Mouse (Mus musculus): ENCODE results near the gene Eif2b3. TPM values are rescaled to one million over a fixed set of nuclear protein-coding genes. Genes with fewer than 3 reads are reported as not detected.

The Eif2b3 gene
- polyA plus RNA-seq, 1 experiment from 2014 or later, result 35.3 TPM

DNA sequence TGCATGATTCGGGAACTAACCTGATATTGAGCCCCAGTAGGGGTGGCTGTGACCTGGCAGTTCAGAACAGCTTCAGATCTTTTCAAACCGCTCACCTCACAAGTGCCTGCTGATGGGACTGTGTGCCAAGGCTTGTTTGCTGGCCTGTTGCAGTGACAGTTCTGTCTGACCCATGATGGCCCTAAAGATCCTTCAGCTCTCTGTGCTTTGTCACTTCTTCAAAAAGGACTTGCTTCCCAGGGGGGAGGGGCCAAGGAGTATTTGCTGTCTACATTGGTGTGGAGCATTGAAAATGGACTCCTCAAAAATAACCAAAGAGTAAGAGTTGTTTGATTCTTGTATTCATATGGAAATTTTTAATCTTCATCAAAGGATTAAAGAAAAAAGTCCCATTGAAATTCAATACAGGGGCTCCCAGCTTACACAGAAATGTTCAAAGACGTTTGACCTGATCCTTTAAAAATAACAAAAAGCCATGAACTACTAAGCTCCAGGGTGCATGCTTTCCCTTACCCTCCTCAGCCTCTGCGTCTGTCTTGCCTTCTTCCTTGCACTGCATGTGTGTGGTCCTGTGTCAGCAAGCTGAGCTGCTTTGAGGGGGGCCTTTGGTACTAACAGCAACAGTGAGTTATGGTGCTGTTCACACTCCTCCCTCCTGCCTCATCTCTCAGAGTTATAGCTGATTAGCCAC, 43.6 kb downstream of the Eif2b3 start:
- Histone ChIP-seq H3K27ac (no peak overlapping the region), H3K9ac (no peak overlapping the region), H3K4me1 (no peaks in the 10 kb centered on the region), H3K4me2 (no peak overlapping the region), H3K27me3 (replicated peaks) (no peaks in the 10 kb centered on the region), H3K36me3 (peaks cover 9% of the 10 kb centered on the region; the same call in 1 of the 2 replicates), H3K9me3 (no peaks in the 10 kb centered on the region), H3K4me3 (replicated peaks) (no peak overlapping the region)
- ATAC-seq (ENCODE audit: insufficient read depth, low FRiP score, low read depth), result no peak
- 56% methylated on average over 4 of the region's 4 CpGs for WGBS

DNA sequence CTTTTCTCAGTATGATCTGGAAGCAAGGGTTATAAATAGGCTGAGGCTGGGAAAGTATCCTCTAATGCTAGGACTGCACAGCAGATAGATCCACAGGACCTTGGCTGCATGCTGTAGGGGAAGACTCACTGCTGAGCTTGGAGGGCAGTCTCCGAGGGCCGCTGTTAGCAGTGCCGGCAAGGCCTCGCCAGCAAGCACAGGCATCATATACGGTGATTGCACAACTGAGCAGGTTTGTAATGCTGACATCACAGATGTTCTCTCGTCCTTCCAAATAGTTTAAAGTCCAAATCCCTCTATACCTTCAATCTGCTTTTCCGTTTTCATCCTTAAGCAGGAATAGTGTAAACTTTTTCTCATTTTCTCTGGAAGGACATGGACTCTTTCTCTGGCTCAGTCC, 48.8 kb downstream of the Eif2b3 start:
- H3K27ac ChIP-seq, result no peak overlapping the region
- 89% methylated on average over 7 of the region's 7 CpGs for WGBS
- H3K4me1 ChIP-seq, result no peaks in the 10 kb centered on the region
- H3K27me3 ChIP-seq (replicated peaks), result no peaks in the 10 kb centered on the region
- no peak overlapping the region for H3K4me3 ChIP-seq (replicated peaks)
- no peak overlapping the region for H3K9ac ChIP-seq
- H3K36me3 ChIP-seq, result peaks cover 9% of the 10 kb centered on the region; the same call in 1 of the 2 replicates
- H3K4me2 ChIP-seq, result no peak overlapping the region
- no peaks in the 10 kb centered on the region for H3K9me3 ChIP-seq
- no peak for ATAC-seq (ENCODE audit: insufficient read depth, low FRiP score, low read depth)

DNA sequence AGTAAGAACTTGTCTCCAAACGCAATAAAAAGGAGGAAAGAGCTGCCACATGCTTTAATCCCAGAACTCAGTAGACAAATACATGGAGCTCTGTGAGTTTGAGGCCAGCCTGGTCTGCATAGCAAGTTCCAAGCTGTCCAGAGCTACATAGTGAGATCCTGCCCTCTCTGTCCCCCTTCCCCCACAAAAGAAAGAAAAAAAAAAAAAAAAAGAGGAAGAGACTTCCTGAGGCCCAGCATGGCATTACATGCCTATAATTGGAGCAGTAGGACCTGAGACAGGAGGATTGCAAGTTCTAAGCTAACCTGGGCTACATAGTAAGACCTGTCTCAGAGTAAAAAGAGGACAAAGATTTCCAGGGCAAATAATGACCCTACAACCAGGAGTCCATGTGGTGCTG, 50.4 kb downstream of the Eif2b3 start:
- H3K9ac ChIP-seq, result no peak overlapping the region
- no peak overlapping the region for H3K27ac ChIP-seq
- H3K4me2 ChIP-seq, result no peak overlapping the region
- H3K27me3 ChIP-seq (replicated peaks), result no peaks in the 10 kb centered on the region
- no peaks in the 10 kb centered on the region for H3K9me3 ChIP-seq
- H3K4me3 ChIP-seq (replicated peaks), result no peak overlapping the region
- no peaks in the 10 kb centered on the region for H3K4me1 ChIP-seq
- ATAC-seq (ENCODE audit: insufficient read depth, low FRiP score, low read depth), result no peak
- 100% methylated on average over 1 of the region's 1 CpGs for WGBS
- H3K36me3 ChIP-seq, result peaks cover 12% of the 10 kb centered on the region; the same call in 1 of the 2 replicates

DNA sequence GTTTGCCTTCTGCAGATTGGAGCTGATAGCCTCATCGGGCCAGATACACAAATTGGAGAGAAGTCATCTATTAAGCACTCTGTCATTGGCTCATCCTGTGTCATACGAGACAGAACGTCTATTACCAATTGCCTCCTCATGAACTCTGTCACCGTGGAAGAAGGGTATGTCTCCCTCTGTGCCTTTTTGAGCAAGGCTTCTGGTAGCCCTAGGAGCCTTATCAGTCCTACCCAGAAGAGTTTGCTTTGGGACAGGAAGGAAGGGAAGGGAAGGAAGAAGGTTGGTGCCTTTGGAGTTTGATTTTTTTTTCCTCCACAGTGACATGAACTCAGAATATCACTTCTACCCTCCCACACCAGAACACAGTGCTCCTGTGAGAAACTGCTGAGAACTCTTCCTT, 51.4 kb downstream of the Eif2b3 start:
- ATAC-seq (ENCODE audit: insufficient read depth, low FRiP score, low read depth), result no peak
- no peak overlapping the region for H3K9ac ChIP-seq
- no peaks in the 10 kb centered on the region for H3K27me3 ChIP-seq (replicated peaks)
- no peak overlapping the region for H3K27ac ChIP-seq
- H3K4me1 ChIP-seq, result no peaks in the 10 kb centered on the region
- H3K4me2 ChIP-seq, result no peak overlapping the region
- peaks cover 8% of the 10 kb centered on the region; the same call in 1 of the 2 replicates for H3K36me3 ChIP-seq
- 79% methylated on average over 4 of the region's 4 CpGs for WGBS
- no peak overlapping the region for H3K4me3 ChIP-seq (replicated peaks)
- no peaks in the 10 kb centered on the region for H3K9me3 ChIP-seq

DNA sequence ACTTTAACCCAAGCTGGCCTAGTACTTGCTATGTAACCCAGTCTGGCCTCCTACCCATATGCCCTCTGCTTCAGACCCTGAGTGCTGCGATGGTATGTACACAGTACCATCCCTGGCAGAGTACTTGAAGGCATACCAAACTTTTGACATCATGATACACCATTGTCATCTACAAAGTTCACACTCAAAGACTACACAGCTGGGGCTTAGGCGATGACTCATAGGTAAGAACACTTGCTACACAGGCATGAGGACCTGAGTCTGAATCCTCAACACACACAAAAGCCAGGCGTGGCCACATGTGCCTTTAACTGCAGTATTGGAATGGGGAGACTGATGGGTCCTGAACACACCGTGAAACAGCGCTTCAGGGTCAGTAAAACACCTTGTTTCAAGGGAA, 52.0 kb downstream of the Eif2b3 start:
- 86% methylated on average over 5 of the region's 5 CpGs for WGBS
- no peak overlapping the region for H3K4me3 ChIP-seq (replicated peaks)
- H3K4me1 ChIP-seq, result no peaks in the 10 kb centered on the region
- H3K9ac ChIP-seq, result no peak overlapping the region
- no peaks in the 10 kb centered on the region for H3K9me3 ChIP-seq
- ATAC-seq (ENCODE audit: insufficient read depth, low FRiP score, low read depth), result 0 out of 2 replicates have a peak, but pooled peaks have one; percentile 18
- peaks cover 5% of the 10 kb centered on the region; the same call in 1 of the 2 replicates for H3K36me3 ChIP-seq
- no peaks in the 10 kb centered on the region for H3K27me3 ChIP-seq (replicated peaks)
- H3K27ac ChIP-seq, result no peak overlapping the region
- no peak overlapping the region for H3K4me2 ChIP-seq

DNA sequence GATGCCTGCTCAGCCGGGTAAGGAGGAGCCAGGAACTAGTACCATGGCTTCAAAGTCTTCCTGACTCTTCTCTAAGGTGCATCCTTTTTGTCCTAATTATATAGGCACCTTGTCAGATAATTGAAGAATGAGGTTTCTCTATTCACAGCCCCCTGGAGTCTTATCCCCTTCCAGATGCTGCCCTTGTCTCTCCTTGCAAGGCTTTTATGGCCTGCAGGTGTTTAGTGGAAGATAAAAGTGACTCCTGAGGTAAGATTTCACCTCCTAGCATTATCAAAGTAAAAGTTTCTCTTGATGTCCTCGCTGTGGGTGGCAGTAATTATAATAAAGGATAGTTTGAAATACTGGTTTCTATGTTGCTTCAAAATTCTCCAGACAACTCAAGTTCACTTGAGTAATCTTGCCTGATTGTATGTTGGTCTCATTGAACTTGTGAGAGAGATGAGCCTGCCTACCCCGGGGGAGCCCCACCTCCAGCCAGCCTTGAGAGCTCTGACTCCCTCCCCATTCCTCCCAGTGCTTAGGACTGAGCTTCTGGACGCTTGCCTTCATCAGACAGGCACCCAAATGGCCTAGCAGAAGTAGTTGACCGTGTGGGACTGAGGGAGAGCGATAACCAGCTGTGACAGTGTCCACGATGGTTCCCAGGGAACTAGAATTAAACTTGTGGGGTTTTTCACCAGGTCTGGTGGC, 68.9 kb downstream of the Eif2b3 start:
- H3K4me1 ChIP-seq, result 0 out of 2 replicates have a peak, but pooled peaks cover 6% of the 10 kb centered on the region
- no peak overlapping the region for H3K4me3 ChIP-seq (replicated peaks)
- no peak overlapping the region for H3K27ac ChIP-seq
- ATAC-seq (ENCODE audit: insufficient read depth, low FRiP score, low read depth), result no peak
- H3K4me2 ChIP-seq, result no peak overlapping the region
- whole genome bisulfite sequencing, result 72% methylated on average over 7 of the region's 7 CpGs
- no peaks in the 10 kb centered on the region for H3K36me3 ChIP-seq
- no peaks in the 10 kb centered on the region for H3K27me3 ChIP-seq (replicated peaks)
- H3K9ac ChIP-seq, result no peak overlapping the region
- no peaks in the 10 kb centered on the region for H3K9me3 ChIP-seq

DNA sequence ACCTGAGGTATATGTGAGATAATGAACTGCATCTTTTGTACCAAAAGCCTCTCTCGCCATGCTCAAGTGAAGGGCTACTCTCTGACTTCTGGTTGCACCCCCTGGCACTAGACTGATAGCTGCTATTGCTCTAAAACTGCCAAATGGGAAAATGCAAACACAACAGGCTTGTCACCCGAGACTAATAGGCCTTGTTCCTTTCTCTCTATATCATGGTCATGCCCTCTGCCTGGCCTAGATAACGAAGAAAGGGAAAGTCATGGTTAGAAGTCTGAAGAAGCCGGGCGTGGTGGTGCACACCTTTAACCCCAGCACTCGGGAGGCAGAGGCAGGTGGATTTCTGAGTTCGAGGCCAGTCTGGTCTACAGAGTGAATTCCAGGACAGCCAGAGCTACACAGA, 71.4 kb downstream of the Eif2b3 start:
- Histone ChIP-seq H3K36me3 (no peaks in the 10 kb centered on the region), H3K4me3 (replicated peaks) (no peak overlapping the region), H3K9me3 (no peaks in the 10 kb centered on the region), H3K4me2 (no peak overlapping the region), H3K4me1 (peaks cover 9% of the 10 kb centered on the region; the same call in 1 of the 2 replicates), H3K9ac (no peak overlapping the region), H3K27ac (no peak overlapping the region), H3K27me3 (replicated peaks) (no peaks in the 10 kb centered on the region)
- no peak for ATAC-seq (ENCODE audit: insufficient read depth, low FRiP score, low read depth)
- 60% methylated on average over 7 of the region's 7 CpGs for WGBS

DNA sequence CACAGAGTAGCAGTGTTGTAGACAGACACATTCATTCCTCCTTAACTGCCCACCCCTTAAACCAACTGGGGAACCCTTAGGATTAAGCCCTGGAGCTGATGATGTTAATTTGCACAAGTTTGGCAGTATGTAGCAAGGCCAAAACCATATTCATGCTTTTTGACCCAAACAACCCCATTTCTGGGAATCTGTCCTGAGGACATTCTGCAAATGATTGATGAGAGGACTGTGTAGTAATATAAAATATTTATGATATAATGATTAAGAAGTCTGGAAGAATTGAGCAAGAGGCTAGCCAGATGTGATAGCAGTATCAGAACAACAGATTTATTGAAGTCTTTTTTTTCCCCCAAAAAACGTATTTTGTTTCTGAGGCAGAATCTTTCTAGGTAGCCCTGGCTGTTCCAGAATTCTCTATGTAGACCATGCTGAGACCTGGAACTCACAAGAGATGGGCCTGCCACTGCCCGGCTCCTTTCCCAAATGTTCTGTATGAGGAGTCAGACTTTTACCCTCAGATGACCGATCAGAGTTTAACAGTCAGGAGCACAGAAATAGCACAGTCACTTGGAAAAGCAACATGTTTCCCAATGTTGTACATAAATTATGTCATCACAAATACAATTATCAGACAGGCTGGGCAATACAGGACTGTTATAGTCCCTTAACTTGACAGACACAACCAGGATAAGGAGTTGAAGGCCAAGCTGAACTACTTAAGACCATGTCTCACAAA, 75.6 kb downstream of the Eif2b3 start:
- Histone ChIP-seq H3K27ac (peak overlapping the region; percentile 74; the same call in 1 of the 2 replicates), H3K4me2 (peak overlapping the region; percentile 96; the same call in 1 of the 2 replicates), H3K4me1 (peaks cover 17% of the 10 kb centered on the region; the same call in 1 of the 2 replicates), H3K36me3 (no peaks in the 10 kb centered on the region), H3K9me3 (no peaks in the 10 kb centered on the region), H3K4me3 (replicated peaks) (no peak overlapping the region), H3K27me3 (replicated peaks) (no peaks in the 10 kb centered on the region), H3K9ac (no peak overlapping the region)
- no peak for ATAC-seq (ENCODE audit: insufficient read depth, low FRiP score, low read depth)
- 53% methylated on average over 3 of the region's 3 CpGs for WGBS

DNA sequence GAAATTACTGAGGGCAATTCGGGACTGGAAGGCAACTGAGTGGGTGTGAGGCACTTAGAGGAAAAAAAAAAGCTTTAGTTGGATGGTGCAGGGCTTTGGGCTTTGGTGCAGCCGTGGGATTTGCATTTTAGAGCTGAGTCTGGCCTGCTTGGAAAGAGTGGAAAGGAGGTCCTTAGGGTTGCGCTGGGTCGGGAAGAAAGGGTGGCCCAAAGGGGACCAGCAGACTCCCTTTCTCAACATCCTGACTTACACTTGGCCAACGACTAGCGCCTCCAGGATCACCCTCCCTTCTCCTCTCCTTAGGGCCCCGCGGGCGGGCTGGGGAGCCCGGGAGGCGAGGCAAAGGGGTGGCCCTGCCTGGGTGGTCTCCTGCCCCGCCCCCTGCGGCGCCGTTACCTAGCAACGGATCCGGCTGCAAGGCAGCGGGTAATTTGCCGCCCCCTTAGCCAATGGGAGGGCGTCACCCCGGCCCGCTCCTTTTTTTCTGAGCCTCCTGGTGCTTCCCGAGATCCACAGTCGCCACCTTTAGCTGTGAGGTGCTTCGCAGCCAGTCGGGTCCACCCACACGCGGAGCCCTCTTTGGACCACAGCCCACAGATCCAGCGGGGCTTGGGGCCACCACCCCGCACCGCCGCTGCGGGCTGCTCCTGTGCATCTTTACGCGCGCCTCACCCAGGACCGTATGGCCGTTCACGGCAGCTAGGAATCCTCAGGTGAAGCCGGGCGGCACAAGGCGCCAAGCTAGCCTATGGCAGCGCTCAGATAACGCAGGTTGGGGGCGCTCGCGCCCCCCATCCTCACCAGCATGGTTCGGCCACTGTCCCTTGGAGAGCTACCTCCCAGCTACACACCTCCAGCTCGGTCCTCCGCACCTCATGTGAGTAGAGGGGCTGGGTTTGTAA, 76.6 kb downstream of the Eif2b3 start, which contains the start of gene Ptch2:
TSS of gene Ptch2 (plus strand) at position 525 of the 902 bp plus-strand sequence.
- Histone ChIP-seq H3K4me2 (peak within 1 kb of the TSS; percentile 96), H3K4me3 (replicated peaks) (peak within 1 kb of the TSS; percentile 62), H3K27ac (peak within 1 kb of the TSS; percentile 74), H3K9ac (peak within 1 kb of the TSS; percentile 36), H3K9me3 (no peaks in the 10 kb centered on the region), H3K4me1 (peaks cover 17% of the 10 kb centered on the region; the same call in 1 of the 2 replicates), H3K27me3 (replicated peaks) (no peaks in the 10 kb centered on the region), H3K36me3 (no peaks in the 10 kb centered on the region)
- under 1% methylated on average over 46 of the region's 50 CpGs for WGBS
- ATAC-seq (ENCODE audit: insufficient read depth, low FRiP score, low read depth), result peak; percentile 69

DNA sequence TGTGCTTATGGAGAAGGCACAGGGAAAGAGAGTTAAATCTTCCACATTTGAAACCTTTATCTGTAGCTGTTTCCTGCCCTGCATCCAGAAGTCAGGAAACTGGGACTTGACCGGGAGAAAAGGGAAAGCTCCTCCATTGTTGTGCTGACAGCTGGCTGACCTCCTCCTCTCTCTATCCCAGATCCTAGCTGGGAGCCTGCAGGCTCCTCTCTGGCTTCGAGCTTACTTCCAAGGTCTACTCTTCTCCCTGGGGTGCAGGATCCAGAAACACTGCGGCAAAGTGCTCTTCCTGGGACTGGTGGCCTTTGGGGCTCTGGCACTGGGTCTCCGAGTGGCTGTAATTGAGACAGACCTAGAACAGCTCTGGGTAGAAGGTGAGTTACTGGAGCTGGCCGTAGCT, 77.5 kb downstream of the Eif2b3 start:
- ATAC-seq (ENCODE audit: insufficient read depth, low FRiP score, low read depth), result no peak
- Histone ChIP-seq H3K27me3 (replicated peaks) (no peaks in the 10 kb centered on the region), H3K9me3 (no peaks in the 10 kb centered on the region), H3K4me2 (peak overlapping the region; percentile 96), H3K9ac (peak overlapping the region; percentile 36; the same call in 1 of the 2 replicates), H3K27ac (peak overlapping the region; percentile 74), H3K4me3 (replicated peaks) (peak overlapping the region; percentile 62), H3K36me3 (no peaks in the 10 kb centered on the region), H3K4me1 (peaks cover 17% of the 10 kb centered on the region; the same call in 1 of the 2 replicates)
- 9% methylated on average over 5 of the region's 5 CpGs for WGBS
